Mouse (Mus musculus) left cerebral cortex, adult 11 months (tissue): Measurements from ENCODE around the gene Tubb5.

ENCODE experiments used
- DNase-seq: peaks from one replicate; pipeline ENCODE4 v3.0.0; 2022; ENCODE audit warnings: low spot score

The Tubb5 gene

GRCm38 (mm10) chr17:35825109-35825850 is 12.8 kb downstream of the Tubb5 start:
- no peak for DNase-seq

GRCm38 (mm10) chr17:35824402-35824801 is 13.7 kb downstream of the Tubb5 start:
- no peak for DNase-seq

DNA sequence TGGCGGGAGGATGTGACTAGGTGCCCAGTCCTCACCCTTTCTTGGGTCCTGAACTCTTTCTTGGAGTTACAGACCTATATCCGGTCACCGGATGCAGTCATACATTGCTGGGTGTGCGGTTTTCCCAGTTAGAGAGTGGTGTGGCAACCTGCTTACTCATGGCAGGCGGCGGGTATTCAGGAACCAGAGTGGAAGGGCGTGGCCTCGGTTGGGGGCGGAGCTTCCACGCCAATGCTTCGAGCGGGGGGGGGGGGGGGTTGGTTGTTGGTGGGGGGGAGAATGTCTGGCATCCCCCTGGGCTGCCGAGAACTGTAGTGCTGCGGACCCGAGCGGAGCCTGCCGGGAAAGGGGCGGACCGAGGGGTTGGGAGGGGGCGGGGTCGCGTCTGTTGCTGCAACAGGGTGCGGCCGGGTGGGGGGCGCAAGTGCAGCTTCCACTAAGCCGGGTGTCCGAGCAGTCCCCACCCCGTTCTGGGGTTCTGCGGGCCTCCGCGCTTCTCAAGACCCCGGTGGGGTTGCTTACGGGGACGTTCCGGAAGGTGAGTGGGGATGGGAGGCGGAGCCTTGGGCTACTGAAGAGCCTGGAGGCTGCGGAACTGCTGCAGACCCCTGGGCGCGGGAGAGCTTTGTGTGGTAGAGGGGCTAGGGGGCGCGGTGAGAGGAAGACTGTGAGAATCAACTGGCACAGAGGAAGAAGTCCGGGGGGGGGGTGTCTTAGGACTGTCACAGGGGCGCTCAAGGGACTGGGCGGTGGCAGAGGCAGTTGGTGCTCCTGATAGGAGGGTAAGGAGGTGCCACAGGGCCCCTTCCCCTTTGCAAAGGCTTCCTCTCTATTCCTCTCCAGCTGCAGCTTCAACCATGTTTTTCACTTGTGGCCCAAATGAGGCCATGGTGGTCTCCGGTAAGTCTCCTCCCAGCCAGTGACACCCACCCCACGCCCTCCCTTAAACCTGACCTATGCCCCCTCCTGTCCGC is 14.9 kb downstream of the Tubb5 start, which contains the start of gene Flot1:
Flot1 (plus strand) TSS at position 267 of the 974 bp plus-strand sequence.
- DNase-seq = no peak

DNA sequence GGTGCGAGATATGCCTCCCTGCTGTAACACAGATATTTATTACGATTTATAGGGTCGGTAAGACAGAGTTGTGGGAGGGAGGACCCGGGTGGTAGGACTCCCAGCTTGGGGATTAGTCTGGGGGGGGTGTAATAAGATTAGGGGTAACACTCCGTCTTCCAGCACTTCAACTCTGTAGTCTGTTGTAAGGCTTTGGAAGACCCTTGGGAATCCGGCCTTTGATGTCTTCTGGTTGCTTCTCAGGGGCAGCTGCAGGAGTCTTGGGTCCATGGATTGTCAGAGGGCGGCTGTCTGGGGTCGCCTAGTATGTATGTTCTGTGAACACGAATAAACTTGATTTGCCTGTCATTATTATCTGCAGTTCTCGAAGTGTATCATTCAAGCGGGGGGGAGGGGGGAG is 15.5 kb downstream of the Tubb5 start:
- no peak for DNase-seq

- no peak for DNase-seq
These were observed 16.4 kb downstream of the Tubb5 start, which contains the start of gene Ier3 for GRCm38 (mm10) chr17:35821439-35822430. Gene Ier3 (plus strand): TSS chr17:35821684.

DNA sequence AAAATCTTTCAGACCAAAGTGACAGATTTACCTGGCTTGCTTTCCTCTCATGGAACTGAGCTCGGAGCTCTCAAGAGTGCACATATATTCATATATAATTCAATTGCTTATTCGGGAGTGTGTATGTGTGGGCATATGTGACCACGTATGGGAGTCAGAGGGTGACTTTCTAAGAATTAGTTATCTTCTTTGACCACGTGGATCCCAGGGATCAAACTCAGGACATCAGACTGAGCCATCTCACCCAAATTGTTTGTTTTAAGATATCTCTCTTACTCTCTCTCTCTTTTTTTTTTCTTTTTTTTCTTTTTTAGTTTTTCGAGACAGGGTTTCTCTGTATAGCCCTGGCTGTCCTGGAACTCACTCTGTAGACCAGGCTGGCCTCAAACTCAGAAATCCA is 18.0 kb downstream of the Tubb5 start:
- no peak for DNase-seq

GRCm38 (mm10) chr17:35817226-35817625 is 20.9 kb downstream of the Tubb5 start:
- no peak for DNase-seq

- DNase-seq = no peak
These were observed 21.4 kb downstream of the Tubb5 start for GRCm38 (mm10) chr17:35816686-35817085.

GRCm38 (mm10) chr17:35815836-35816235 is 22.3 kb downstream of the Tubb5 start:
- DNase-seq = no peak

DNA sequence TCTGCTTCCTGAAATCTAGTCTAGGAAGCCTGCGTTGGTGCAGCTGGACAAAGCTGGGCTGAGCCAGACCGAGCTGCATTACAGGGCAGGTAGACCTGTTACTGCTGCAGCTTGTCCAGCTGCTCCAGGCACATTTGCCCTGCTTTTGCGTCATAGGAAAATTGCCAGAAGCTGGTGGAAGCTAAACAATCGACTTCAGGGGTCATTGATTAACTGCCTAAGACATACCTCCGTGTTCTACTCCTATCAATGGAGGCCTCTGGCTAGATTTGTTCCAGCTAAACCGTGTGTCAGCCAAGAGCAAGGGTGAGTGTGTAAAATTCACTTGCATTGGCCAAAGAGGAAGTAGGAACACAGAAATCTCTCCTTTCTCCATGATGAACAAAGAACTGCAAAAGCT is 23.4 kb downstream of the Tubb5 start:
- no peak for DNase-seq

DNA sequence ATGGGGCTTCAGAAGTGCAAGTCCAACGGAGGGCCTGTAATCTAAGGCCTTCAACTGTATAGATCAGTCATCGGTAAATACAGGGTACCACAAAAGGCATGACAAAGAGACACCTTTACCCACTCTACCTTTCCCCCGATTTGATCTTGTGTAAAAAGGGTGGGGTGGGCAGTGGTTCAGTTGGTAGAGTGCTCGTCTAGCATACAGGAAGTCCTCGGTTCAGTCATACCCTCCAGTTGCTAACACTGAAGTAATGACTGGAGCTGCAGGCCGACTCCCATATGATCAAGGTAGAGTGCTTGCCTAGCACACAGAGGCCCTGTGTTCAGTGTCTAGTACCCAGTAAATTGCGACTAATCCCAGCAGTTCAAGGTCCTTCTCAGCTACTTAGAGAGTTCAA is 24.5 kb downstream of the Tubb5 start:
- DNase-seq = no peak

- DNase-seq = no peak
These were observed 24.9 kb downstream of the Tubb5 start for GRCm38 (mm10) chr17:35813245-35813647.

GRCm38 (mm10) chr17:35812736-35813135 is 25.4 kb downstream of the Tubb5 start:
- no peak for DNase-seq

- DNase-seq = no peak
These were observed 25.8 kb downstream of the Tubb5 start for GRCm38 (mm10) chr17:35812307-35812706.

DNA sequence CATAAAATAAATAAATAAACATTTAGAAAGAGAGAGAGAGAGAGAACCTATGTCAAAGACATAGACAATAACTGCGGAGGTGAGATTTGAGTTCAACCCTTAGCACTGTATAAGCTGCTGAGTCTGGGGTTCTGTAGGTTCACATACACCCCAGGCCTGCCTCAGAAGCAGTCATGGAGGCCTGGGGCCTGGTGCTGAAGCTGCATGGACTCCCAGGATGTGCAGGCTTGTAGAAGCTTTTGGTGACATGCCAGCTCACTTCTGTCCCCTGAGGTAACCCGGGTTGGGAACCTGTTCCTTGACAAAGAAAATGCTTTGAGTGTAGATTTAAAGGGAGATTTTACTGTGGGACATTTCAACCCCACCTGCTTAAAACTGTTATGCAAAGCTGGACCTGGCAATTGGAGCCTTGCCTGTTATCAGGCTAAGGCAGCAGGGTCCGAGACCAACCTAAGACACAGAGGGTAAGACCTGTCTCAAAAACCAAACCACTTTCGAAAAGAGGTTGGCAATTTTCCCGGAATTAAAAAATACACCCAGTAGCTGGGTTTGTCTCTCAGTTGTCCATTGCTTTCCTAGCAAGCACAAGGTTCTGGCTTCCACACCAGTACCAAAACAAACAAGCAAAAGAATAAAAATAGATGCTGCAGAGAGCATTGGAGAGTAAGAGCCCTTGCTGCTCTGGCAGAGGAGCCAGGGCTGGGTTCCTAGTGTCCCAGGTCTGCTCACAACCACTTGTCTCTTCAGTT is 27.0 kb downstream of the Tubb5 start:
- no peak for DNase-seq

DNA sequence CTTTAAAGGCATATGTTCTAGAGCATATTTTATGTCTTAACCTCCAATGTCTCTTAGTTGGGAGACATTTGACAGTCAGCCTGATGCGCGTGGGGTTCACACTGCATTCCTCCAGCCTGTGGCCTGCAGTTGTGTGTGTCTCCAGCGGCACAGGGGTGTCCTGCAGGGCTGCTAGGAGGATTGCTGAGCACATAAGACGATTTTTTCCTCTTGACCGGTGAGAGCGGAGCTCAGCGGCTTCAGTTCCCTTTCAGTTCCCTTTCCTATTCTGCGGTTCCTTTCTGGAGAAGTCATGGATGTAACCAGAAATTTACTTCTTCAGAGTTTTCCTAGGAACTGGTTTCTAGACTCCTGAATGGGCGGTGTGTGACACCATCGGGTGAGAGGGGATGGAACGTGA is 28.7 kb downstream of the Tubb5 start:
- DNase-seq = no peak

DNA sequence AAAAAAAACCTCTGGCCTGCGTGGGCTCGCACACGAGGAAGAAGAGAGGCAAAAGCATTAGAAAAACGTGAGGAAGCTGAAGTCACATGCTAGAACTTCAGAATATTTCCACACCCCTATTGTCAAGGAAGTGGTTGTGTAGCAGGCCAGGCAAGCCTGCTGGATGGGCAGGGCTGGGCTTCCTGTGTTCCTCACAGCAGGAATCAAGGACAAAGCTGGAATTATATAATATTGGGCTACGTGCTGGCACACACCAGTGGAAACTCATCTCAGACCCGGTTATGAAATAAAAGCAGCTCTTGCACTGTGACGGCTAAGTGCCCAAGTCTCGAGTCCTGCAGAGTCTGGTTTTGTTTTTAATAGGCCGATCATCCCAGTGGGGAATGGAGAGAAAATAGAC is 30.0 kb downstream of the Tubb5 start:
- DNase-seq = no peak

- DNase-seq = no peak
These were observed 34.2 kb downstream of the Tubb5 start for GRCm38 (mm10) chr17:35803858-35804399.

DNA sequence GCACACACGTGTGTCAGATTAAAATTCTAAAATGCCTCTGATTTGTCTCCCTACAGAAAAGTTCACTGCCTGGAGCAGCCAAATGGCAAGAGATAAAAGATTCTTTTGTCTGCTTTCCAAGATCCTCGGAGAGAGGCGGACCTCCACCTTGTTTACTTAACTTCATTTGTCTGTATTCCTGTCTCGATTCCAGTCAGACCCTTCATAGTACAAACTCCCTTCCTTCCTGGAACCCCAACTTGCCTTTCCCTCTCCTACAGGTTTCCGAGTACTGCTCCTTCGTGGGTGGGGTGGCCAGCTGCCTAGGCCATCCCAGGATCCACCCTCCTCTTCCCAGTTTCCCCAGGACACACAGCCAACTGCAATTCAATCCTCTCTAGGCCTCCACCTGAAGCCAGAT is 35.1 kb downstream of the Tubb5 start:
- no peak for DNase-seq

DNA sequence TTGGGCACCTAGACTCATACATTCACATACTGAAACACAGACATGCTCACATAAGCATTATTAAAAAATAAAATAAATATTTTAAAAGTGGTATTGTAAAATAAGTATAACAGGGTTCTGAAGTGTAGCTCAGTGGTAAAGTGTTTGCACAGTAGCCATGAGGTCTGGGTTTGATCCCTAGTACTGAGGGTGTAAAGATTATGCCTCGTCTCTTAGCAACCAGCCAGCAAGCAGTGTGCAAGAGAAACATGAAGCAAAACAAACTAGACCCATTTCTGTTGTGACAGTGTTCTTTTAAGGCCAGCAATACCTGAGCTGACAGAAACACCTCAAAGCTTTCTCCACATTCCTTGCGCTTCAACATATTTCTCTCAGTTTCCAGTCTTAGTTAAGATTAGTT is 37.2 kb downstream of the Tubb5 start:
- no peak for DNase-seq

DNA sequence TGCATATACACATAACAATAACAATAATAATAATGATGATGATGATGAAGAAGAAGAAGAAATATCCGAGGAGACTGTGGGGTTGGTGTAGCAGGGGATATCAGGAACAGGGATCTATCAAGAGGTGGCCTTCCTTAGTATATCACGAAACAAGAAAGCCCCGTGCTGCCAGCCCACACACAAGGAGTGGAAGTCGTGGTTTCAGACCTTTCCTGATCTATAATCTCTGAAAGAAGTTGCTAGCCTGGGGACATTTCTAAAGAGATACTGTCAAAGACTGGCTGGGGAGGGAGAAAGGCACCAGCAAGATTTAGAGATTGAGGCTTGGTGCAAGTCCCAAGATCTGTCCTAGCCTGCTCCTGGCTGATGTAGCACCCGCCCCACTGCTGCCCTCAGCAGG is 41.3 kb downstream of the Tubb5 start:
- no peak for DNase-seq
